Mouse (Mus musculus) C2C12 (cell line): Measurements from ENCODE around the gene Acbd4.

Experiments used
- CEBPB ChIP-seq: IDR thresholded peaks from one replicate; pipeline ENCODE4 v1.6.1; 2011; ENCODE audit warnings: low read depth, mild to moderate bottlenecking, control low read depth, moderate library complexity
- CTCF ChIP-seq: IDR thresholded peaks from one replicate; pipeline ENCODE4 v1.5.1; 2011; ENCODE audit not compliant: control insufficient read depth, insufficient read depth, insufficient read length
- FOSL1 ChIP-seq: IDR thresholded peaks from one replicate; pipeline ENCODE4 v1.8.0; 2011; ENCODE audit warnings: mild to moderate bottlenecking, low read length; ENCODE audit not compliant: poor library complexity, insufficient read depth, severe bottlenecking
- MAX ChIP-seq: IDR thresholded peaks from one replicate; pipeline ENCODE4 v1.6.1; 2011; ENCODE audit warnings: mild to moderate bottlenecking, control low read depth
- MYOD1 ChIP-seq: IDR thresholded peaks from one replicate; pipeline ENCODE4 v1.6.1; 2011; ENCODE audit warnings: low read depth; ENCODE audit not compliant: control insufficient read depth, insufficient read length
- MYOG ChIP-seq: IDR thresholded peaks from one replicate; pipeline ENCODE4 v1.6.1; 2011; ENCODE audit not compliant: control insufficient read depth, insufficient read length; ENCODE audit errors: extremely low read depth

- TF ChIP-seq CTCF (no peak), CEBPB (no peak), MYOG (no peak), MAX (no peak), FOSL1 (no peak), MYOD1 (no peak)
These were observed 27.8 kb upstream of the Acbd4 start for GRCm38 (mm10) chr11:103073671-103074070.
